Mouse (Mus musculus): Measurements from ENCODE around the gene Shprh.
"Not testable (repeated sequence)": the region's sequence is repeated elsewhere in the genome, so short reads cannot be mapped to it uniquely, and the experiment has no call there.

Gene Shprh

GRCm38 (mm10) chr10:11148884-11149741 is at the start of gene Shprh:
TSS of gene Shprh (plus strand) at chr10:11149427.
- ATAC-seq (ENCODE audit: insufficient number of reproducible peaks, low FRiP score, low TSS enrichment): peak; percentile 99

- no peak for ATAC-seq (ENCODE audit: insufficient number of reproducible peaks, low FRiP score, low TSS enrichment)
Measured at GRCm38 (mm10) chr10:11121781-11122180, 27.4 kb upstream of the Shprh start.

- ATAC-seq (ENCODE audit: insufficient number of reproducible peaks, low FRiP score, low TSS enrichment): no peak
Measured at GRCm38 (mm10) chr10:11145580-11145979, 3.6 kb upstream of the Shprh start.

GRCm38 (mm10) chr10:11148446-11148845 is 781 bp upstream of the Shprh start:
- ATAC-seq (ENCODE audit: insufficient number of reproducible peaks, low FRiP score, low TSS enrichment): no peak

GRCm38 (mm10) chr10:11149742-11150125 is 507 bp downstream of the Shprh start:
- ATAC-seq (ENCODE audit: insufficient number of reproducible peaks, low FRiP score, low TSS enrichment): no peak

DNA sequence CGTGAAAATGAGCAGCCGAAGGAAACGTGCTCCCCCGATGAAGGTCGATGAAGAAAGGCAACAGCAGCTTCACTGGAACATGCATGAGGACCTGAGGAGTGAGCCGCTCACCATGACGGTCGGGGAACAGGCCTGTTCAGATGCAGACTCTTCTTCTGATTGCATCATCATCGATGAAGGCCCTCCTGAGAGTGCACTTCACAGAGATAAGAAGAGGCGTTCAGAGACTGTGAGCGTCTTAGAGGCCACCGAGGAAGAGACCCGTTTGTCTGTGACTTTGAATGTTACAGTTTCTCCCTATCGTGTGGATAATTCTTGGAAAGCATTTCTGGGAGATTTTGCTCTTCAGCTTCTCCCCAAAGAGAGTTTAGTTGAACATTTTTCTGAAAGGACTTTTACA is 2.4 kb downstream of the Shprh start:
- no peak for ATAC-seq (ENCODE audit: insufficient number of reproducible peaks, low FRiP score, low TSS enrichment)

- no peak for ATAC-seq (ENCODE audit: insufficient number of reproducible peaks, low FRiP score, low TSS enrichment)
Measured at GRCm38 (mm10) chr10:11157039-11157438, 7.8 kb downstream of the Shprh start.

DNA sequence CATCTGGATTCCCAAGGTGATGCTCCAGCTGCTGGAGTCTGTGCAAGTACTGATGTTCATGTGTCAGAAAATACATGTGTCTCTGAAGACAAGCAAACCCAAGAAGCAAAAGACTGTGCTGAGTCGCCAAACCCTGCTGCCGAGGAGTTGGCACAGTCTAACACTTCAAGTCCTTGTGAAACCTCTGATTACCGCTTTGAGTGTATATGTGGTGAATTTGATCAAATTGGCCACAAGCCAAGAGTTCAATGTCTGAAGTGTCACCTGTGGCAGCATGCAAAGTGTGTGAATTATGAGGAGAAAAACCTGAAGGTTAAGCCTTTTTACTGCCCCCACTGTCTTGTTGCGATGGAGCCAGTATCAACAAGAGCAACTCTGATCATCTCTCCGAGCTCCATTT is 15.3 kb downstream of the Shprh start:
- ATAC-seq (ENCODE audit: insufficient number of reproducible peaks, low FRiP score, low TSS enrichment): no peak

- no peak for ATAC-seq (ENCODE audit: insufficient number of reproducible peaks, low FRiP score, low TSS enrichment)
Measured at GRCm38 (mm10) chr10:11170252-11170651, 21.0 kb downstream of the Shprh start.

- no peak for ATAC-seq (ENCODE audit: insufficient number of reproducible peaks, low FRiP score, low TSS enrichment)
Measured at GRCm38 (mm10) chr10:11171615-11172014, 22.4 kb downstream of the Shprh start.

DNA sequence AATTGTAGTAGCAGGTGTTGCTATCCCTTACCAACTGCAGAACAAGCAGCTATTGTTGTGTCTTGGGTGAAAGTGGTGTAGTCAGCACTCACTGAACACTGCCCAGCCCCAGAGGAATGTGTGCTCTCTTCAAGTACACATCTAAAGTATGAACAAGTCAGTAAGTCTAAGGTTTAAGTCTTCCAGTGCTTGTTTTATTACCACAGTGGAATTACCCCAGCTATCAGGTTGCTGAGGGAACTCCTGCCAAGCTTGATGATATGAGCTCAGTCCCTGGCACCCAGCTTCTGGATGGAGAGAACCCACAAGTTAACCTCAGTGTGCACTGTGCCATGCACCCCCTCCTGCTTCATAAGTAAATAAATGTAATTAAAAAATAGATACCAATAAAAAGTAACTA is 23.3 kb downstream of the Shprh start:
- ATAC-seq (ENCODE audit: insufficient number of reproducible peaks, low FRiP score, low TSS enrichment): no peak

DNA sequence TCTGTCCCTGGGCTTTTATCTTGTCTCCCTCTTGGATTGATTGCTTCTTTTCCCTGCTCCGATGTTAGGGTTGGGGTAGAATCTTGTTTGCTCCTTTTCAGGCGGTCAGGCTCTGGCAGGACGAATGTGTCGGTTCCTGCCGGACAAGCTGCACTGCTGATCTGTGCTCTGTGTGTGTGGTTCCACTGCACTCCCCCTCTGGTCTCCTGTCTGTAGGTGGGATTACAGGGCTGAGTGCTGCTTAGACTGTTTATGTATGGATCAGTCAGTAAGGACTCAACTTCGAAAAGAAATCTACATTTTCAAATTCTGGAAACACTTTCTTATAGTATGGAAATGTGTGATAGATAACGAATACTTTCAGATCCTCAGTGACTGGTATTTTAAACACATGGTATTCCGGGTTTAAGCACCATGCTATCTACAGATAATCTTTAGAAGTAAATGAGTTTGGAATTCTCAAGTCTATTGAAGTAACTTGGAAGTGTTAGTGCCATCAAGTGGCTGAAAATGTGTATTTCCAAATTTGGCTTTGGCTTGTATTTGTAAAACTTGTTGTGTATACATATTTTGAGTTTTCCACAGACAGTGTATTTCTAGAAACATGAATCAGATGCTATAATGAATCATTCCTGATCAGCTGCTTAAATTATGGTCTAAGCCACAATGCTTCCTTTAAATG is 26.7 kb downstream of the Shprh start:
- ATAC-seq (ENCODE audit: insufficient number of reproducible peaks, low FRiP score, low TSS enrichment): no peak

DNA sequence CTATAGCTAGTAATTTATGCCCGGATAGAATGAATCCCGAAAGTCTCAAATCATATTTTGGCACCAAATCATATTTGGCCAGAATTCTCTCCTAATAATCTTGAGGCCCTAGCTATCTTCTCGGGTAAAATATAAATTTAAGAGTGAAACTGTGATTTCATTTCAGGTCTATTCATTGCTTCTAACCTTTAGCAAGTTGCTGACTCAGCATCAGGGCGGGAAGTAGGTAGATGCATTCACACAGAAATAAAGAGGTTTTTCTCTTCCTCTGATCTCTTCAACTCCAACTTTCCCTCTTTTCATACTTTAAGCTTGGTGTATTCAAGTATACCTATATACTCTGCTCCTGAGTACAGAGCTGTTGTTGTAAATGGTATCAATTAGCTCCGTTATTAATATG is 30.9 kb downstream of the Shprh start:
- ATAC-seq (ENCODE audit: insufficient number of reproducible peaks, low FRiP score, low TSS enrichment): no peak

- peak; percentile 82 for ATAC-seq (ENCODE audit: insufficient number of reproducible peaks, low FRiP score, low TSS enrichment)
Measured at GRCm38 (mm10) chr10:11197341-11197740, 48.1 kb downstream of the Shprh start.

DNA sequence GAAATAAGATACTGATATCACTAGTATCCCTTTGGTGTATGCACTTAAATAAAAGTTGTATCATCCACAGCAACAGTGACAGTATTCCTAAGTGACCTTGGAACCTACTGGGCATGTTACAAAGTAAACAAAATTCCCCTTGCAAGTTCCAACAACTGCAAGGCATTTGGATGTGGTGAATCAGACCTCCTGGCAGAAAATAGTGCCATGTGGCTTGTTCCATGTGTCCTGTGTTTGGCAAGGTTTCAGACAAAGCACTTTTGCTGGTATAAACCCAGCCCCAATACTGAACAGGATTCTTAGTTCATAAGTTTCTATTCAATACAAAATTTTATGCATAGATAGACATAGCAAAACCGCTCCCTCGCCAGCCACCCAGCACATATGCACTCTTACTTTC is 49.1 kb downstream of the Shprh start:
- ATAC-seq (ENCODE audit: insufficient number of reproducible peaks, low FRiP score, low TSS enrichment): no peak

DNA sequence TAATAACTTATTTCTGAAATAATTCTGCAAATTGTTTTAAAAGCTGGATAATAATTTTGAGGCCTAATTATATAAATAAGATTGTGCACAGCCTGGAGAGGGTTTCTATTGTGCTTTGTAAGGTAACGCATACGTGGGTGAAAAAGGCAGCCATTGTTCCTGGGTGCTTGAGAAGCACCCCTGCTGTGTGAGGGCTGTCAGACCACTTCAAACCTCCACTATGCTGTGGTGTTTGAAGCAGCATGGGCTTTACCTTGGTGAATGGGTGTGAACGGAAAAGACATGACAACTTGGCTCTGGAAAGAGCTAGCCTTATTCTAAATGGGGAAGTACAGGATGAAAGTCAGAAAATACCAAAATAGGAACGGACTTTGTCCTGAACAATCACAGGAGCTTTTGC is 50.8 kb downstream of the Shprh start:
- ATAC-seq (ENCODE audit: insufficient number of reproducible peaks, low FRiP score, low TSS enrichment): no peak

GRCm38 (mm10) chr10:11205883-11206282 is 56.7 kb downstream of the Shprh start:
- not testable (repeated sequence) for ATAC-seq (ENCODE audit: insufficient number of reproducible peaks, low FRiP score, low TSS enrichment)

- ATAC-seq (ENCODE audit: insufficient number of reproducible peaks, low FRiP score, low TSS enrichment): no peak
Measured at GRCm38 (mm10) chr10:11208670-11209069, 59.4 kb downstream of the Shprh start.

GRCm38 (mm10) chr10:11212003-11212402 is 62.8 kb downstream of the Shprh start:
- no peak for ATAC-seq (ENCODE audit: insufficient number of reproducible peaks, low FRiP score, low TSS enrichment)

DNA sequence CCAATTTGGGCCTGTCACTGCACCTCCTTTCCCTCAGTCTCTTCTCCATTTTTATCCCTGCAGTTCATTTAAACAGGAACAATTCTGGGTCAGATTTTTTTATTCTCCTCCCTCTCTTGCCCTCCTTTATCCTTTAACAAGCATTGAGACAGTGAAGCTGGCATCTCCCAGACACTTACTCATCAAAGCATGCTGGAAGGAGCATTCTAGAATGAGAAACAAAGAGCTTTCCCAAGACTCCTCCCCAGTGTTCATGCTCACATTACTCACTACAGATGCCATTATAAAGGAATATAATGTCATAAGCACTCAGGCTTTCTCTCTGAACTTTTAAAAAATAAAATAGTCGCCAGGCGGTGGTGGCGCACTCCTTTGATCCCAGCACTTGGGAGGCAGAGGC is 77.2 kb downstream of the Shprh start:
- ATAC-seq (ENCODE audit: insufficient number of reproducible peaks, low FRiP score, low TSS enrichment): no peak

DNA sequence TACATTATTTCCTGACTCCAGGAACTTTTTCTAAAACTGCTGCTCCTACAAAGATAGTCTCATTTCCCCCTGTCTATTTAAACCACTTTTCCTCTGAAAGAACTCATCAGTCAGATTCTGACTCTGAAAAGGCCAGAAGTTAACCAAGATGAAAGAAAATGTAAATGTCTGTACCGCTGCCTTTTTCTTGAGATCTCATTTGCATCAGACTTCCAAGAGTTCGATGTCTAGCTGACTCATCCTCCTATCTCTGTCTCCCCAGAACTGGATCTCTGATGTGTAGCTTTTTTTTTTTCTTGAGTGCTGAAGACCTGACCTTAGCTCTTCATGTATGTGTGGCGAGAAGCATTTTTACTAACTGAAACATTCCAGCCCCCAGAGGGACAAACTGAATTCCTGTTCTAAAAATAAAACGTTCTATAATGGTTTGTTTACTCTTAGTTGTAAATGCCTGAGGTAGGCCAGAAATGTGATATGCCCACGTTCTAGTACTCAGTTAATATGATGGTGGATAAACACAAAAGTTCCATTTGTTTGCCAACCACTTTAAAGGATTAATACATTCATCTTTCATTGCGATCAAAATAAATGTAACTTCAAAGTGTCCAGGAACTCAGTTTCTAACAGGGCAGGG is 80.4 kb downstream of the Shprh start:
- ATAC-seq (ENCODE audit: insufficient number of reproducible peaks, low FRiP score, low TSS enrichment): no peak
